Mouse (Mus musculus) small intestine, adult 2 months (tissue): ENCODE results near the gene Htra2. TPM values are rescaled to one million over a fixed set of nuclear protein-coding genes. Genes with fewer than 3 reads are reported as not detected.

ENCODE experiments used
- H3K27ac ChIP-seq: fragments of 200-500 bp; 2 replicates; pipeline ENCODE4 v1.5.1; 2012; ENCODE audit warnings: low read depth, low read length, control low read depth, inconsistent platforms; ENCODE audit not compliant: insufficient read depth
- H3K27me3 ChIP-seq: fragments of 200-500 bp; 2 replicates; pipeline ENCODE4 v1.6.1; 2012; ENCODE audit warnings: mild to moderate bottlenecking, moderate library complexity, low read length, inconsistent platforms; ENCODE audit not compliant: control insufficient read depth, insufficient read depth
- H3K36me3 ChIP-seq: fragments of 200-500 bp; 2 replicates; pipeline ENCODE4 v1.6.1; 2012; ENCODE audit warnings: mild to moderate bottlenecking, low read length, control low read depth, inconsistent platforms; ENCODE audit not compliant: control insufficient read depth, insufficient read depth
- H3K4me1 ChIP-seq: fragments of 200-500 bp; 2 replicates; pipeline ENCODE4 v1.6.1; 2012; ENCODE audit warnings: low read length, inconsistent platforms, mixed read lengths; ENCODE audit not compliant: control insufficient read depth, insufficient read depth, insufficient read length
- H3K4me3 ChIP-seq: fragments of 200-500 bp; 2 replicates; pipeline ENCODE4 v1.5.1; 2012; ENCODE audit warnings: low read depth, mild to moderate bottlenecking, control low read depth, inconsistent platforms, low read length, moderate library complexity
- CTCF ChIP-seq: fragments of 200-500 bp; IDR thresholded peaks from 2 replicates; pipeline ENCODE4 v1.5.1; 2012; ENCODE audit warnings: low read depth, mild to moderate bottlenecking, control low read depth, inconsistent platforms, low read length, moderate library complexity, mixed read lengths; ENCODE audit not compliant: insufficient replicate concordance, insufficient read length; ENCODE audit errors: extremely low read depth
- POLR2A ChIP-seq: fragments of 200-500 bp; IDR thresholded peaks from 2 replicates; pipeline ENCODE4 v1.6.1; 2012; ENCODE audit warnings: low read depth, mild to moderate bottlenecking, control low read depth, inconsistent platforms, low read length, moderate library complexity
- WGBS: fragments of 180-500 bp; shearing (Covaris S2); methylation state at CpG from one replicate; pipeline ENCODE4 v1.1.7; 2018; 5-methylcytosine and 5-hydroxymethylcytosine counted together
- polyA plus RNA-seq: library from polyadenylated mRNA; depleted of rRNA; stranded (reverse); fragments of >200 nt; gene quantifications from 2 replicates; pipeline ENCODE4 v1.2.3, GENCODE M21; 2012

Htra2 gene
- polyA plus RNA-seq, 1 experiment = 24.3 TPM

- Histone ChIP-seq H3K4me3 (peak within 1 kb of the TSS; percentile 95), H3K4me1 (peaks cover 11% of the 10 kb centered on the region)
- WGBS = 2% methylated on average over 51 of the region's 51 CpGs
These were observed 21.6 kb downstream of the Htra2 start, which contains the start of the genes Dok1 and Loxl3 for GRCm38 (mm10) chr6:83033249-83034185. Dok1 (minus strand) TSS chr6:83033471. Loxl3 (plus strand) TSS chr6:83034173.

GRCm38 (mm10) chr6:83032769-83033191 lies 22.3 kb downstream of the Htra2 start:
- Histone ChIP-seq H3K27ac (peak overlapping the region; percentile 31), H3K36me3 (peaks cover 6% of the 10 kb centered on the region; the same call in 1 of the 2 replicates), H3K4me3 (peak overlapping the region; percentile 95), H3K27me3 (no peaks in the 10 kb centered on the region), H3K4me1 (peaks cover 7% of the 10 kb centered on the region)
- WGBS = under 1% methylated on average over 31 of the region's 31 CpGs
- TF ChIP-seq CTCF (peak; percentile 16; the same call in 1 of the 2 replicates), POLR2A (no peak; the same call in 1 of the 2 replicates)

More at GRCm38 (mm10) chr6:83033249-83034185, 21.6 kb downstream of the Htra2 start, which contains the start of the genes Dok1 and Loxl3:
- H3K36me3 ChIP-seq = peaks cover 6% of the 10 kb centered on the region; the same call in 1 of the 2 replicates
- TF ChIP-seq POLR2A = peak; percentile 49; the same call in 1 of the 2 replicates
- no peak for TF ChIP-seq CTCF
- H3K27ac ChIP-seq = peak within 1 kb of the TSS; percentile 53
- H3K27me3 ChIP-seq = no peaks in the 10 kb centered on the region

GRCm38 (mm10) chr6:83031921-83032590 lies 23.0 kb downstream of the Htra2 start:
- Histone ChIP-seq H3K27me3 (no peaks in the 10 kb centered on the region), H3K36me3 (peaks cover 6% of the 10 kb centered on the region; the same call in 1 of the 2 replicates), H3K27ac (no peak overlapping the region), H3K4me3 (peak overlapping the region; percentile 95), H3K4me1 (peaks cover 7% of the 10 kb centered on the region)
- 82% methylated on average over 18 of the region's 18 CpGs for WGBS
- no peak for TF ChIP-seq CTCF
- TF ChIP-seq POLR2A = no peak

GRCm38 (mm10) chr6:83031111-83031510 lies 24.0 kb downstream of the Htra2 start:
- Histone ChIP-seq H3K27ac (no peak overlapping the region), H3K36me3 (peaks cover 6% of the 10 kb centered on the region; the same call in 1 of the 2 replicates), H3K4me3 (no peak overlapping the region), H3K27me3 (no peaks in the 10 kb centered on the region), H3K4me1 (peaks cover 7% of the 10 kb centered on the region)
- TF ChIP-seq POLR2A (no peak), CTCF (no peak)
- 89% methylated on average over 7 of the region's 7 CpGs for WGBS

- H3K27ac ChIP-seq = no peak overlapping the region
- H3K36me3 ChIP-seq = peaks cover 6% of the 10 kb centered on the region; the same call in 1 of the 2 replicates
- WGBS = 82% methylated on average over 10 of the region's 10 CpGs
- peaks cover 7% of the 10 kb centered on the region for H3K4me1 ChIP-seq
- H3K27me3 ChIP-seq = no peaks in the 10 kb centered on the region
- H3K4me3 ChIP-seq = no peak overlapping the region
- TF ChIP-seq CTCF (no peak), POLR2A (no peak)
These were observed 25.3 kb downstream of the Htra2 start for GRCm38 (mm10) chr6:83029777-83030176.

GRCm38 (mm10) chr6:83027706-83028105 lies 27.4 kb downstream of the Htra2 start:
- Histone ChIP-seq H3K4me1 (peaks cover 2% of the 10 kb centered on the region; the same call in 1 of the 2 replicates), H3K4me3 (no peak overlapping the region), H3K27ac (no peak overlapping the region), H3K36me3 (peaks cover 6% of the 10 kb centered on the region; the same call in 1 of the 2 replicates), H3K27me3 (no peaks in the 10 kb centered on the region)
- WGBS = 64% methylated on average over 7 of the region's 9 CpGs
- TF ChIP-seq POLR2A (no peak), CTCF (no peak)

- Histone ChIP-seq H3K36me3 (peaks cover 6% of the 10 kb centered on the region; the same call in 1 of the 2 replicates), H3K4me1 (0 out of 2 replicates have a peak, but pooled peaks cover 2% of the 10 kb centered on the region), H3K27ac (no peak overlapping the region), H3K4me3 (no peak overlapping the region), H3K27me3 (no peaks in the 10 kb centered on the region)
- TF ChIP-seq CTCF (no peak), POLR2A (no peak)
- WGBS = 77% methylated on average over 8 of the region's 8 CpGs
These were observed 27.8 kb downstream of the Htra2 start for GRCm38 (mm10) chr6:83027293-83027692.
